Mouse (Mus musculus): Measurements from ENCODE around the gene Phactr2. TPM values are rescaled to one million over a fixed set of nuclear protein-coding genes. Genes with fewer than 3 reads are reported as not detected.

The Phactr2 gene
- polyA plus RNA-seq, 1 experiment from 2014 or later, result 58.1 TPM

DNA sequence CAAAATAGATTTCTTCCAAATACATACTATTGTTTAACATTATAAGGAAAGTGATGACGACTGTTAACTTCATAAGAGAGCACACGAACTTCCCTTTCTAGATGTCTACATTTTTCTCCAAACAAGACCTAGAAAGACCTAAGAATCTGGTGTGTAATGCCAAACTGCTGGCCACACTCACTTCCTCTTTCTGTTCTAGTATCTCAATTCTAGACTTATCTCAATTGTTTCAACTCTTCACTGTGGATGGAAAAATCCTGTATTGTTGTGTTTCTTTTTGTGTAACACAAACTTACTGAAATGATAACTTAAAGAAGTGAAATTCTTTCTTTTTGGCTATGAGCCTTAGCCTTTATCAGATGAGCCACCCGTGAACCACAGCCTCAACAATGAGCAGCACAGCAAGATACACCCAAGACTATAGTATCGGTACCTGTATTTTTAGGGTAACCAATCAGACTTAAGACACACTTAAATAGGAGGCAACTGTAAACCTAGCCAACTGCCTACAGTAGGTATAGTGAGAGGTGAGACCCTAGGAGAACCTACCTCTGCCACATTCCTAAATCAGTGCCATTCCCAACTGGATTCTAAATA, 289.9 kb downstream of the Phactr2 start:
- H3K9me3 ChIP-seq (replicated peaks), result no peaks in the 10 kb centered on the region; the same call in 1 of the 2 replicates
- 72% methylated on average over 4 of the region's 4 CpGs for WGBS
- no peaks in the 10 kb centered on the region for H3K27me3 ChIP-seq (replicated peaks)

DNA sequence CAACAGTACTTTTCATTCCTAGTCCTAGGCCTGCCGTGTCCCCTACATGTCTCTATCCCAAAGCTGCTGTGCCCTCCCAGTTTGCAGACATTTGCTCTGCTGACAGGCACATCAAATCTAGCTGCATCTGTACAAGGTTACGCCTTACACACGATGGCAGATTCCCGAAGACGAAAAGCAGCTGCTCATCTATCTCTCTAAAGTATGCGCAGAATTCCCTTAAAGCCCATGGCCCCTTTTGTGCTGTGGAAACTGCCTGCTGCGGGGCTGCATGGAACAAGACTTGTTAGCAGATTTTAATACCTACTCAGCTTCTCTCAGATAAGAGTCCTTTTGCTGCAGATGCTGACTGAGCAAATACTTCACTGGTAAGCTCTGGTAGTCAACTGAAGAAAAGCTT, 294.0 kb downstream of the Phactr2 start:
- Histone ChIP-seq H3K4me1 (replicated peaks) (0 out of 2 replicates have a peak, but pooled peaks cover 4% of the 10 kb centered on the region), H3K4me3 (no peak overlapping the region), H3K27me3 (replicated peaks) (no peaks in the 10 kb centered on the region), H3K27ac (ENCODE audit: poor library complexity, severe bottlenecking) (peak overlapping the region; percentile 55; the same call in 1 of the 2 replicates), H3K9ac (no peak overlapping the region), H3K36me3 (peaks cover 84% of the 10 kb centered on the region), H3K4me2 (no peak overlapping the region), H3K9me3 (replicated peaks) (no peaks in the 10 kb centered on the region; the same call in 1 of the 2 replicates)
- WGBS, result 42% methylated on average over 7 of the region's 7 CpGs
- no peak for ATAC-seq (ENCODE audit: insufficient number of reproducible peaks, low FRiP score)

More for the DNA sequence above, 289.9 kb downstream of the Phactr2 start:
- Histone ChIP-seq H3K27ac (ENCODE audit: poor library complexity, severe bottlenecking) (no peak overlapping the region), H3K9ac (no peak overlapping the region), H3K4me2 (no peak overlapping the region), H3K36me3 (peaks cover 86% of the 10 kb centered on the region), H3K4me1 (replicated peaks) (0 out of 2 replicates have a peak, but pooled peaks cover 4% of the 10 kb centered on the region), H3K4me3 (no peak overlapping the region)
- no peak for ATAC-seq (ENCODE audit: insufficient number of reproducible peaks, low FRiP score)

DNA sequence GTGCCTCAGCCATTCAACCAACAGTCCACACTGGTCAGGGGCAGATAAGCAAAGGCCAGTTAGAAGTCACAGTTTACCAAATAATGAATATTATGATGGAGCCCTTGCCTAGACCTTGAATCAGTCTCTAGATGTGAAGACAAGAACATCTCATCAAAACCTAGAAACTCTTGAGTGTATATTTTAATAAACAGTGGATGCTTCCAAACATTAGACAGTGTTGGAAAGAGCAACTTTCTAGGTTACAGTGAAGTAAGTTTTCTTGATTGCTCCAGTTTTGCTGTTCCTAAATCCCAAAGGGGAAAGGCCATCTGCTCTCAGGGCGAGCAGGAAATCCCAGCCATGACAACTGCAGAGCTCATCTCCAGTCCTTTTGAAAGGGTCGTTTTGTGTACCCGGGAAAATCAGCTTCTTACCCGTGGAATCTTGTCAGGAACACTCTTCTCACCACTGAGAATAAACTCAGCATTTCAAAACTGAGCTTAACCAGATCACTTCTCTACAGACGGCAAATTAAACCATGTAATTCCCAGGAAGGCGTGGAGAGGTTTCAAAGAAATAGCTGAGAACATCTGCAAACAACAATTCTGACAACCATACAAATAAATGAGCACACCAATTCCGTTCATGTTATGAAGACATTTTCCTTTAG, 296.1 kb downstream of the Phactr2 start, which contains the start of gene Zc2hc1b:
Gene Zc2hc1b, minus strand, starts transcription at position 51 of the 652 bp plus-strand sequence.
- Histone ChIP-seq H3K9me3 (replicated peaks) (no peaks in the 10 kb centered on the region; the same call in 1 of the 2 replicates), H3K4me3 (no peak within 1 kb of the TSS), H3K27me3 (replicated peaks) (no peaks in the 10 kb centered on the region), H3K4me1 (replicated peaks) (0 out of 2 replicates have a peak, but pooled peaks cover 4% of the 10 kb centered on the region), H3K36me3 (peaks cover 68% of the 10 kb centered on the region), H3K9ac (no peak within 1 kb of the TSS), H3K4me2 (no peak within 1 kb of the TSS), H3K27ac (ENCODE audit: poor library complexity, severe bottlenecking) (no peak within 1 kb of the TSS)
- ATAC-seq (ENCODE audit: insufficient number of reproducible peaks, low FRiP score), result no peak
- WGBS, result 71% methylated on average over 7 of the region's 7 CpGs

- 86% methylated on average over 7 of the region's 7 CpGs for WGBS
- no peak overlapping the region for H3K27ac ChIP-seq (ENCODE audit: poor library complexity, severe bottlenecking)
- no peak overlapping the region for H3K4me3 ChIP-seq
- no peak overlapping the region for H3K9ac ChIP-seq
- no peak overlapping the region for H3K4me2 ChIP-seq
- no peaks in the 10 kb centered on the region; the same call in 1 of the 2 replicates for H3K9me3 ChIP-seq (replicated peaks)
- peaks cover 46% of the 10 kb centered on the region for H3K36me3 ChIP-seq
- peaks cover 18% of the 10 kb centered on the region for H3K4me1 ChIP-seq (replicated peaks)
- ATAC-seq (ENCODE audit: insufficient number of reproducible peaks, low FRiP score), result no peak
- no peaks in the 10 kb centered on the region for H3K27me3 ChIP-seq (replicated peaks)
Measured at GRCm38 (mm10) chr10:13175866-13176265, 298.3 kb downstream of the Phactr2 start.

GRCm38 (mm10) chr10:13172798-13173221, 301.4 kb downstream of the Phactr2 start:
- H3K4me3 ChIP-seq, result no peak overlapping the region
- WGBS, result 48% methylated on average over 10 of the region's 10 CpGs
- no peaks in the 10 kb centered on the region for H3K9me3 ChIP-seq (replicated peaks)
- H3K27ac ChIP-seq (ENCODE audit: poor library complexity, severe bottlenecking), result 0 out of 2 replicates have a peak overlapping the region, but pooled peaks have one; percentile 18
- H3K4me1 ChIP-seq (replicated peaks), result peaks cover 37% of the 10 kb centered on the region
- ATAC-seq (ENCODE audit: insufficient number of reproducible peaks, low FRiP score), result no peak
- H3K4me2 ChIP-seq, result no peak overlapping the region; the same call in 1 of the 2 replicates
- H3K27me3 ChIP-seq (replicated peaks), result no peaks in the 10 kb centered on the region
- peaks cover 18% of the 10 kb centered on the region for H3K36me3 ChIP-seq
- no peak overlapping the region for H3K9ac ChIP-seq

DNA sequence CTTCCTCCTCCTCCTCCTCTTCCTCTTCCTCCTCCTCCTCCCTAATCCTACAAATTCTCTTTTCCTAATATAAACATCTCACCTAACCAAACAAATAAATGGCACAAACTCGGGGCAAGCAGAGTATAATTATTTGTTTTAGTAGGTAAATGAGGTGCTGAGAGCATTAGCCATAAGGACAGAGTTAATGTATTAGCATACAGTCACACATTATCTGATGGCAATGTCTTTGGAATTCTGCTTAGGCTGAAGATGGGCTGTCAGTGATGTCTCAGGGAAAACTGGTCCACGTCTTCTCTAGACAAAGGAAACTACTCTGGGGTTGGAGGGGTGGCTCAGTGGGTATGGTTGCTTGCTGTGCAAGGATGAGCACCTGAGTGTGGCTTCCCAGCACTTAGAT, 302.8 kb downstream of the Phactr2 start:
- Histone ChIP-seq H3K4me2 (no peak overlapping the region), H3K27ac (ENCODE audit: poor library complexity, severe bottlenecking) (no peak overlapping the region; the same call in 1 of the 2 replicates), H3K9me3 (replicated peaks) (no peaks in the 10 kb centered on the region), H3K4me3 (no peak overlapping the region), H3K27me3 (replicated peaks) (no peaks in the 10 kb centered on the region), H3K36me3 (peaks cover 6% of the 10 kb centered on the region), H3K9ac (no peak overlapping the region), H3K4me1 (replicated peaks) (peaks cover 42% of the 10 kb centered on the region)
- 46% methylated on average over 2 of the region's 2 CpGs for WGBS
- no peak for ATAC-seq (ENCODE audit: insufficient number of reproducible peaks, low FRiP score)

DNA sequence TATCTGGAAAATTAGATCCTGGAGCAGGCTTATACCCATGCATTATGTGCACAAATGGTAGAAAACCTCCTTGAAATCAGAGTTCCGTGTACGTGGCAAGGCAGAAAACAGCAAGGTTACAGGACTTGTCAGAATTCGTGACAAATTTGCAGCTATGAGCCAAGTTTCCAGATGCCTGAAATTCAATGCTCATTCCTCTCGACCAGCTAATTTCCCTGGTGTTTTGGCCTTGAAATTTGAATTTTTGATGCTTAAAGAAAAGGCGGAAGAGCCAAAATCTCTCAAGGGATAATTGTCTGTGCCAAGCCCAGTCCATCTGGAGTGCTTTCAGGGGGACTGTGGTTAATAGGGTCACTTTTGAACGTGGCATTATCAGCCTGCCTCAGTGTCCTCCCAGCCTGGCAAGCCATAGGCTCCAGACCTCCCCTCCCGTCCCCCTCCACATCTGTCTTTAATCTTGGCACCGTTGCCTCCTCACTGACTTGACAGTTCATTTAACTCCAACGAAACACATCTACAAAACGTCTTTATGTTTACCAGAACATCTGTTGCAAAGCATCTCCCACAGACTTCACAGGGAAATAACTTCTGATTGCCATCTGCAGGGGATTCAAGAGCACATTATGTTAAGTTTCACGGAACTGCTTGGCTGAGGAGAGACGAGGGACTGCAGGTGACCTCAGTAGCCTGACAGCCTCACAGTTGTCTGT, 303.3 kb downstream of the Phactr2 start:
- Histone ChIP-seq H3K27me3 (replicated peaks) (no peaks in the 10 kb centered on the region), H3K4me2 (no peak overlapping the region), H3K4me3 (no peak overlapping the region), H3K9ac (no peak overlapping the region), H3K27ac (ENCODE audit: poor library complexity, severe bottlenecking) (no peak overlapping the region; the same call in 1 of the 2 replicates), H3K9me3 (replicated peaks) (no peaks in the 10 kb centered on the region), H3K4me1 (replicated peaks) (peaks cover 42% of the 10 kb centered on the region), H3K36me3 (0 out of 2 replicates have a peak, but pooled peaks cover under 1% of the 10 kb centered on the region)
- 44% methylated on average over 12 of the region's 12 CpGs for WGBS
- no peak for ATAC-seq (ENCODE audit: insufficient number of reproducible peaks, low FRiP score)

- Histone ChIP-seq H3K36me3 (no peaks in the 10 kb centered on the region), H3K27me3 (replicated peaks) (no peaks in the 10 kb centered on the region), H3K27ac (ENCODE audit: poor library complexity, severe bottlenecking) (peak overlapping the region; percentile 74; the same call in 1 of the 2 replicates), H3K4me2 (no peak overlapping the region), H3K9ac (no peak overlapping the region), H3K4me3 (no peak overlapping the region), H3K9me3 (replicated peaks) (peaks cover 11% of the 10 kb centered on the region; the same call in 1 of the 2 replicates), H3K4me1 (replicated peaks) (peaks cover 42% of the 10 kb centered on the region)
- ATAC-seq (ENCODE audit: insufficient number of reproducible peaks, low FRiP score), result no peak
- 43% methylated on average over 5 of the region's 5 CpGs for WGBS
Measured at GRCm38 (mm10) chr10:13168461-13168860, 305.8 kb downstream of the Phactr2 start.

DNA sequence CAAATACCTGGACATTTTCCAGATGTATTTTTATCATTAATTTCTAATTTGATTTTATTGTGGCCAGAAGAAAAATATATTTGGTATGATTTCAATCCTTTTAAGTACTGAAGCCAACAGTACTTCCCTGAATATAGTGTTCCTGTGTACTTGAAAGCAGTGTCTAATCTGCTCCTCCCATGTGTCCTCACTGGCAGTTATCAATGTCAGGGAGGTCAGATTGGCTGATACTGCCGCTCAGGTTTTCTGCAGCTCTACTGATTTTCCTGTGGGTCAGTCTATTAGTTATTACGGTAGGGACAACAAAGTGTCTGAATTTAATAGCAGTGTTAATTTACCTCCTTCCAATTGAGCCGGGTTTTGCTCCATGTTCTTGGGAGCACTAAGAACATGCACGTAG, 312.2 kb downstream of the Phactr2 start:
- peak overlapping the region; percentile 9; the same call in 1 of the 2 replicates for H3K27ac ChIP-seq (ENCODE audit: poor library complexity, severe bottlenecking)
- WGBS, result 27% methylated on average over 4 of the region's 4 CpGs

GRCm38 (mm10) chr10:13160913-13161312, 313.3 kb downstream of the Phactr2 start:
- Histone ChIP-seq H3K27me3 (replicated peaks) (no peaks in the 10 kb centered on the region), H3K9ac (no peak overlapping the region), H3K9me3 (replicated peaks) (peaks cover 11% of the 10 kb centered on the region; the same call in 1 of the 2 replicates), H3K4me1 (replicated peaks) (peaks cover 13% of the 10 kb centered on the region), H3K27ac (ENCODE audit: poor library complexity, severe bottlenecking) (no peak overlapping the region), H3K4me2 (no peak overlapping the region), H3K36me3 (no peaks in the 10 kb centered on the region), H3K4me3 (no peak overlapping the region)
- no peak for ATAC-seq (ENCODE audit: insufficient number of reproducible peaks, low FRiP score)
- 86% methylated on average over 4 of the region's 4 CpGs for WGBS

More for the DNA sequence above, 312.2 kb downstream of the Phactr2 start:
- H3K9me3 ChIP-seq (replicated peaks), result peaks cover 11% of the 10 kb centered on the region; the same call in 1 of the 2 replicates
- no peak overlapping the region for H3K4me3 ChIP-seq
- no peak overlapping the region for H3K9ac ChIP-seq
- no peaks in the 10 kb centered on the region for H3K27me3 ChIP-seq (replicated peaks)
- ATAC-seq (ENCODE audit: insufficient number of reproducible peaks, low FRiP score), result no peak
- H3K4me2 ChIP-seq, result no peak overlapping the region
- H3K4me1 ChIP-seq (replicated peaks), result peaks cover 13% of the 10 kb centered on the region
- H3K36me3 ChIP-seq, result no peaks in the 10 kb centered on the region
